Mouse (Mus musculus): ENCODE data around the gene Uba52.
A peak's percentile ranks its signal among the peaks of the same experiment; 100 is the strongest.
"Not testable (repeated sequence)": the region's sequence is repeated elsewhere in the genome, so short reads cannot be mapped to it uniquely, and the experiment has no call there.

Gene Uba52

GRCm38 (mm10) chr8:70534281-70534680 lies 23.7 kb upstream of the Uba52 start:
- DNase-seq (ENCODE audit: low spot score) = no peak

DNA sequence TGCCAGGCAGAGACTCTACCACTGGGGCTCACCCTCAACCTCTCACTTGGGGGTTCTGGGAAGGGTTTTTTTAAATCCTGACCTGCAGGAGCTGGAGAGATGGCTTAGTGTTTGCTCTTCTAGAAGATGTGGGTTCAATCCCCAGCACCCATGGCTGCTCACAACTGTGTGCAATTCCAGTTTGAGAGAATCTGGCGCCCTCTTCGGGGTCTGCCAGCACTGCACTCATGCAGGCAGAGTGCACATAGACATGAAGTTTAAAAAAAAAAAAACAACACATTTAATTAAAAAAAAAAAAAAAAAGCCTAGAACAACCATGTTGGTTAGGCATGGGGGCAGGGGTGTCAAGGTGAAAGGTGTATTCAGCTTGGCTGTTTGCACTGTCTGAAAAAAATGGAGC lies 19.7 kb upstream of the Uba52 start:
- DNase-seq (ENCODE audit: low spot score) = no peak

GRCm38 (mm10) chr8:70529741-70530161 lies 19.1 kb upstream of the Uba52 start:
- no peak for DNase-seq (ENCODE audit: low spot score)

DNA sequence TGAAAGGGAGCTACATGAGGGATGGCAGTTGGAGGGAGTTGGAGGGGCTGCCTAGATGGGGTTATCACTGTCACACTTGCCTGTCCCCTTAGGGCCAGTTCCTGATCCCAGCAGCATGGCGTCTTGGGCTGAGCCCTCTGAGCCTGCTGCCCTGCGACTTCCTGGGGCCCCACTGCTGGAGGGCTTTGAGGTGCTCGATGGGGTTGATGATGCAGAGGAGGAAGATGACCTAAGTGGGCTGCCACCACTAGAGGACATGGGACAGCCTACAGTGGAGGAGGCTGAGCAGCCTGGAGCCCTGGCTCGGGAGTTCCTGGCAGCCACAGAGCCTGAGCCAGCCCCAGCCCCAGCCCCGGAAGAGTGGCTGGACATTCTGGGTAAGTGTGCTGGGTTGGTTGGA lies 18.7 kb upstream of the Uba52 start:
- no peak for DNase-seq (ENCODE audit: low spot score)

- no peak for DNase-seq (ENCODE audit: low spot score)
These were observed 17.7 kb upstream of the Uba52 start for GRCm38 (mm10) chr8:70528182-70528797.

- peak; percentile 97 for DNase-seq (ENCODE audit: low spot score)
These were observed 17.0 kb upstream of the Uba52 start, which contains the start of the genes Fkbp8 and Kxd1 for GRCm38 (mm10) chr8:70527512-70528181. Gene Fkbp8 (plus strand): TSS chr8:70527724. Gene Kxd1 (minus strand): TSS chr8:70527956.

- no peak for DNase-seq (ENCODE audit: low spot score)
These were observed 16.5 kb upstream of the Uba52 start for GRCm38 (mm10) chr8:70527111-70527511.

DNA sequence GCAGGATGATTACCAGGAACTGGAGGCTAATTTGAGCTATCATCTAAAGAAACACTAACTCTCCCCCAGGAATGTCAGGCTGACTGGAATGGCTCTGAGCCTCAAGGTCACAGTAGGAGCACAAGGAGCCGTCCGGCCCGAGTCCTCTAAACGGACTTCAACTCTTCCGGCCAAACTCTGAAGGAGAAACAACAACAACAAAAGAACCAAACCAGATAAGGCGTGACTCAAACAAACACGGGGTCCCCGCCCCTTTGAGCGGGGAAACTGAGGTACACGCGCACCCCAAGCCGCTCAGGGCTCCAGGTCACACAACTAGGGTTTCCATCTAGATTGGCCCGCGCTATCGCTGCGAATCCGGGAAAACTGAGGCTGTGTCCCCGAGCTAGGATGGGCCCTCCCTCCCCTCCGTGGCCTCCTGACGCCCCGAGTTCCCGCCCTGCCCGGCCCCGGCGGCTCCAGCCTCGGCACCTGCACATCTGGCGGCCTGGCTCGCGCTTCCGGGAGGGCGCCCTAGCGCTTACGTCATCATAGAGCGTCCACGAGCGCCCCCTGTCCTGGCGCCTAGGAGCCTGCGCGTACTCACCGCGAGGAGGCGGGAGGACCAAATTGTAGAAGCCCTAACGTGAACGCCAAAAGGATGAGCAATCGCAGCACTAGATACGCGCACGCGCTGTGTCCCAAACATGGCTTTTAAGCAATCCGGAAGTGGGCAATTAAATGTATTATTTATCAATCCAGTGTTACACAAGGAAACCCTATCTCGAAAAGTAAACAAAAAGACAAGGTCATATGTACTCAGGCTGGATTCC lies 12.2 kb upstream of the Uba52 start:
- peak; percentile 96 for DNase-seq (ENCODE audit: low spot score)

DNA sequence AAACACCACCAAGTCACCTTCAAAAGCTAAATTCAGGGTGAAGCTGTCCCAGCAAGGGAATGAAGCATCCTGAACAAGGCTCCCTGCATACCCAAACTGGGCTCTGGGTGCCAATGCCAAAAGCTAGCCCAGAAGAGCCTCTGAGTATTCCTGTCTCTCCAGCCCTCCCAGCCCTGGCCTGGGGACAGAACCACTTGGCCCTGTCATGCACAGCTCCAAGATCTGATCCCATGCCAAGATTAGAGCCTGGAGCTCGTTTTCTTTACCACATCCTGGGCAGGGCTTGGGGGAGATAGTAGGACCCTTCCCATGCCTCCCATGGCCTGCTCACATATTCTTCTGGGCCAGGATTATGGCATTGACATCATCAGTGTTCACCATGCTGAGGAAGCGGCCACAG lies 9.0 kb upstream of the Uba52 start:
- no peak for DNase-seq (ENCODE audit: low spot score)

- DNase-seq (ENCODE audit: low spot score) = no peak
These were observed 8.4 kb upstream of the Uba52 start for GRCm38 (mm10) chr8:70519043-70519442.

DNA sequence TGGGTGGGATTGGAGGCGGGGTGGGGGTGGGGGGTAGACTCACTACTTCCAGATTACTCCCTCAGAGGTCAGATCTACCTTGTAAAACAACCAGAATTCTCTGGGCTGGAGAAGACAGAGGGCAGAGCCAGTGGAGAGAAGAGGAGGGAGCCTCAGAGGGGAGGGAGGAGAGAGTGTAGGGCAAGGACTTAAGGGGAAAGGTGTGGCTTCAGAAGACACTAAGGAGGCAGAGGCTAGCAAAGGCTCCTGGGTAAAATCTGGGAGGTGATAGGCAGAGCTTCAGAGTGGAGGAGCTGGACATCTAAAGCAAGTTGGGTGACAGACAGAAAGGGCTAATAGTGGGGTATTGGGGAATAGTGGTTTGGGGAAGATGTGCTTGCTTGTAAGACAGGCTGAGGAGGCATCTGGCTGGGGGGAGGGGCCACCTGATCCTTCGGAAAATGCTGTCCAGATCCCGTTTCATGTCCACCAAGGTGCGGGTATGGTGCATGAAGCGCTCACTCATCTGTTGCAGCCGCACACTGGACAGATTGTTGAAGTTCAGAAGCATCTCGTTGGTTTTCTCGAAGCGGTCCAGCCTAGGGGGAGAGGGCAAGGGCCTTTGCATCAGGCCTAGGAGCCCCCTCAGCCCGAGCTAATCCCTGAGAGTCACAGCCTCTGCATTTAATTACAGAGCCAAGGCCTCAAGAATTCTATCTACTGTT lies 7.5 kb upstream of the Uba52 start:
- no peak for DNase-seq (ENCODE audit: low spot score)

GRCm38 (mm10) chr8:70513441-70513840 lies 2.8 kb upstream of the Uba52 start:
- DNase-seq (ENCODE audit: low spot score) = no peak

DNA sequence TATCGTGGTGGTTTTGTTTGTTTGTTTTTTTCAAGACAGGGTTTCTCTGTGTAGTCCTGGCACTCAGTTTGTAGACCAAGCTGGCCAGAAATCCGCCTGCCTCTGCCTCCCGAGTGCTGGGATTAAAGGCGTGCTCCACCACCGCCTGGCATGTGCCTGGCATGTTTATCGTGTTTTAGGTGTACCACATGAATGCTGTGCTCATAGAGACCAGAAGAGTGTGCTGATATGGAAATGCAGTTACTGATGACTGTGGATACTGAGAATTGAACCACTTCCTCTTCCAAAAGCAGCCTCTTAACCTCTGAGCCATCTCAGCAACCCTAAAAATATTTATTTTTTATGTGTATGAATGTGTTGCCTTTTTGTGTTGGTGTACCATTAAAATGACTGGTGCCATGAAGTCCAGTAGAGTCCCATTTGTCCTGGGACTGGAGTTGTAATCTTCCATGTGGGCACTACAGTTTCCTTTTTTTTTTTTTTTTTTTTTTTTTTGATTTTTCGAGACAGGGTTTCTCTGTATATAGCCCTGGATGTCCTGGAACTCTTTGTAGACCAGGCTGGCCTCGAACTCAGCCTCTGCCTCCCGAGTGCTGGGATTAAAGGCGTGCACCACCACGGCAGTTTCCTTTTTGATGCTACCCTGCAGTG lies 1.8 kb upstream of the Uba52 start:
- no peak for DNase-seq (ENCODE audit: low spot score)

- DNase-seq (ENCODE audit: low spot score) = no peak
These were observed 1.2 kb upstream of the Uba52 start for GRCm38 (mm10) chr8:70511770-70512169.

DNA sequence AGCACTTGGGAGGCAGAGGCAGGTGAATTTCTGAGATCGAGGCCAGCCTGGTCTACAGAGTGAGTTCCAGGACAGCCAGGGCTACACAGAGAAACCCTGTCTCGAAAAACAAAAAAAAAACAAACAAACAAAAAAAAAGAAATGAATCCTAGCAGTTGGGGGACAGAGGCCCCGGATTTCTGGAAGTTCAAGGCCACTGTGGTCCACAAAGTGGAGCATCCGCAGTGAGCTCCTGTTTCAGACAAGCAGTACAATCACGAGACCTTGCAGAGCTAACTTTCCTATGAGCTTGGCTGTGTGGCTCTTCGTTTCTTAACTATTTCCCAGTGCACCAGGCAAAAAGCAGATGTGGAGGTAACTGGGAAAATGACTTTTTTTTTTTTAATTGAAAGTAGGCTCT lies 573 bp upstream of the Uba52 start:
- DNase-seq (ENCODE audit: low spot score) = not testable (repeated sequence)

- DNase-seq (ENCODE audit: low spot score) = no peak
These were observed 1.2 kb downstream of the Uba52 start for GRCm38 (mm10) chr8:70509281-70509952.

DNA sequence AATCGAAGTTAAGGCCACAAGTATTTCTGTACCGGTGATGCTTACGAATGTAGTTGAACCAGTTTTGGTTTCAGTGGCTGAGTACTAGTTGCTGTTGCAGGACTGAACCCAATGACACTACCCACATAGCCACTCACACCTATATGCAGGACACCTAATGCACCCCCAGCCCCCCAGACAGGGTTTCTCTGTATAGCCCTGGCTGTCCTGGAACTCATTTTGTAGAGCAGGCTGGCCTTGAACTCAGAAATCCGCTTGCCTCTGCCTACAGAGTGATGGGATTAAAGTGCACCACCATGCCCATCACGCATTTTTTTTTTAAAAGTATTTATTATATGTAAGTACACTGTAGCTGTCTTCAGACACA lies 3.6 kb downstream of the Uba52 start:
- no peak for DNase-seq (ENCODE audit: low spot score)

DNA sequence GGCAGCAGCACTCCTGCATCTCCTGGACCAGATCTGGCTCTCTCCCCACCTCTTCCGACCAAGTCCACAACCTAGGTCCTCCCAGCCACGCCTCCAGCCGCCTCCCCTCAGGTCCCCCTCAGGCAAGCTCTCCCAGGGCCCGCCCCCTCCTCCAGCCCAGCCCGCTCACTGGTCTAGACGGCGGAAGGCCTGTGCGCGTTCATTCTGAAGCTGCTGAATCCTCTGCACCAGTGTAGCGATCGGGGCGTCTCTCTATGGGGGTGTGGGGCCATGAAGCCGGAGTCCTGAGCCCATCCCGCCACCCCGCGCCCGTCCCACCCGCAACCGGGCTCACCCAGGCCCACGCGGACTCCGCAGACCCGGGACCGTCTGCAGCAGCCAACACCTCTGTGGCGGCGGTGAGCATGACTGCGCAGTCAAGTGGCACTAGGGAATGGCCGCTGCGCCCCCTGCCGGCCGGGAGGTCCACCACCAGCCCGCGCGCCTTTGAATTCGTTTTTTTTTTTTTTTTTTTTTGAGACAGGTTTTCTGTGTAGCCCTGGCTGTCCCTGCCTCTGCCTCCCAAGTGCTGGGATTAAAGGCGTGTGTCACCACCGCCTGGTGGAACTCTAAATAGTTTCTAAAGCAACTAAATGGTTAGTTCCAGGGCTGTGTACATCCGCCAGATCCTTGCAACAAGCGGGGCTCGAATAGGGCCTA lies 4.1 kb downstream of the Uba52 start, which contains the start of gene Rex1bd:
Rex1bd (minus strand) TSS at position 425 of the 699 bp plus-strand sequence.
- DNase-seq (ENCODE audit: low spot score) = peak; percentile 94

DNA sequence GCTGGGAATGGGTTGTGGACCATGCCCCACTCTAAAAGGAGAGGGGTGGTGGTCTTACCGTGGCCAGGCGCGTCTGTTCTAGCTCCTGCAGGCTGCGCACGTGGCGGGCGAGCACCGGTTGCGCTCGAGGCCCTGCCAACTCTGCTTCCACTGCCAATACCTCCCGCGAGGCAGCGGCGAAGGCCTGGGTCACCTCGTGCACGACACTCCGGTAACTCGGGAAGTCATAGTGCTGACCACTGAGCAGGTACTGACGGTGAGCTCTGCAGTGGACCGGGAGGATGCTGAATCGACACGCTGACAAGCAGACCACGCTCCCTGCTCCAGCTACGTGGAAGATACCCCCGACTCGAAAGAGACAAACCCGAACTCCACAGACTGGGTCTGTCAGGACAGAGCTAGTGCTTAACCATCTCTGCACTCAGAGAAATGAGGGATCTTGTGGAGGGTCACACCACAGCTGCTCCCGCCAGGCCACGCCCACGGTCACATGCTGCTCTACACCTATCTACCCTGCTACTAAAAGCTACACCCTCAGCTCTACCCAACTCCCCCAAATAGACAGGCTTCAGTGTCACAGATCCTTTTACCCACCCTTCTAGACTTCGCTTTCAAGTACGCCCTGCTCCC lies 4.8 kb downstream of the Uba52 start:
- DNase-seq (ENCODE audit: low spot score) = no peak

DNA sequence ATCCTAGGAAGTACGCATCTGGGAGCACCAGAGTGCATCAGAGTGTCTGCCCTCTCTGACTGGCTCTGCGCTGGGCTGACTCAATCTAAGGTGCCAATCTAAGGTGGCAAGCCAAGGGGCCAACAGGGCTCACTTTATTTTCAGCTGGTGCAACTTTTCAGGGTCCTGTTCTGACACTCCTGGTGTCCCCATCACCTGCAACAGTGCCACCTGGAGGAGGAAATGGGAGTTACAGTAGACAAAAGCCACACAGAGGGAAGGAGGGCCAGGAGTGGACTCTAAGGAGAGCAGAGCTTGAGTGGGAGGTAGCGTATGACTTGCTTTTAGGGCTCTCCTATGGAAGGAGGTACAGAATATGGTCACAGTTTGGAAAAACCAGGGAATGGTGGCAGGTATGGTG lies 5.8 kb downstream of the Uba52 start:
- DNase-seq (ENCODE audit: low spot score) = peak; percentile 85

All from urinary bladder, postnatal 14 days (tissue).